Mouse (Mus musculus) embryo, embryonic 9.5 days (tissue): ENCODE measurements around the gene Cdh12.

Experiments
- DNase-seq: peaks from one replicate; pipeline ENCODE4 v3.0.0-alpha.2; 2017; ENCODE audit errors: extremely low spot score

Cdh12 gene

GRCm38 (mm10) chr15:20696229-20696628 lies 247.2 kb downstream of the Cdh12 start:
- no peak for DNase-seq

GRCm38 (mm10) chr15:20711859-20712258 lies 262.8 kb downstream of the Cdh12 start:
- no peak for DNase-seq

- no peak for DNase-seq
Measured at GRCm38 (mm10) chr15:20772289-20772688, 323.2 kb downstream of the Cdh12 start.

GRCm38 (mm10) chr15:20773423-20773822 lies 324.4 kb downstream of the Cdh12 start:
- no peak for DNase-seq

- DNase-seq: peak; percentile 2
Measured at GRCm38 (mm10) chr15:20796999-20797398, 347.9 kb downstream of the Cdh12 start.

- DNase-seq: no peak
Measured at GRCm38 (mm10) chr15:20798541-20798940, 349.5 kb downstream of the Cdh12 start.

- DNase-seq: no peak
Measured at GRCm38 (mm10) chr15:20835887-20836286, 386.8 kb downstream of the Cdh12 start.

- DNase-seq: no peak
Measured at GRCm38 (mm10) chr15:20836991-20837390, 387.9 kb downstream of the Cdh12 start.

GRCm38 (mm10) chr15:20841479-20841878 lies 392.4 kb downstream of the Cdh12 start:
- no peak for DNase-seq

GRCm38 (mm10) chr15:20863076-20863475 lies 414.0 kb downstream of the Cdh12 start:
- no peak for DNase-seq

- no peak for DNase-seq
Measured at GRCm38 (mm10) chr15:20872518-20872917, 423.5 kb downstream of the Cdh12 start.

GRCm38 (mm10) chr15:20876993-20877392 lies 427.9 kb downstream of the Cdh12 start:
- no peak for DNase-seq

GRCm38 (mm10) chr15:20893471-20893870 lies 444.4 kb downstream of the Cdh12 start:
- DNase-seq: no peak

GRCm38 (mm10) chr15:20902568-20902967 lies 453.5 kb downstream of the Cdh12 start:
- no peak for DNase-seq

GRCm38 (mm10) chr15:20928221-20928620 lies 479.2 kb downstream of the Cdh12 start:
- no peak for DNase-seq

GRCm38 (mm10) chr15:20944000-20944399 lies 494.9 kb downstream of the Cdh12 start:
- no peak for DNase-seq

- DNase-seq: no peak
Measured at GRCm38 (mm10) chr15:20967463-20967862, 518.4 kb downstream of the Cdh12 start.

- no peak for DNase-seq
Measured at GRCm38 (mm10) chr15:20971041-20971440, 522.0 kb downstream of the Cdh12 start.

GRCm38 (mm10) chr15:21000541-21000940 lies 551.5 kb downstream of the Cdh12 start:
- DNase-seq: no peak

- DNase-seq: no peak
Measured at GRCm38 (mm10) chr15:21007931-21008330, 558.9 kb downstream of the Cdh12 start.

- no peak for DNase-seq
Measured at GRCm38 (mm10) chr15:21008487-21008886, 559.4 kb downstream of the Cdh12 start.

- DNase-seq: no peak
Measured at GRCm38 (mm10) chr15:21008969-21009368, 559.9 kb downstream of the Cdh12 start.

- no peak for DNase-seq
Measured at GRCm38 (mm10) chr15:21063683-21064082, 614.6 kb downstream of the Cdh12 start.

- no peak for DNase-seq
Measured at GRCm38 (mm10) chr15:21069264-21069663, 620.2 kb downstream of the Cdh12 start.

- no peak for DNase-seq
Measured at GRCm38 (mm10) chr15:21092824-21093223, 643.8 kb downstream of the Cdh12 start.
